Mouse (Mus musculus) G1E (cell line): ENCODE results near the gene Lamtor5. TPM values are rescaled to one million over a fixed set of nuclear protein-coding genes. Genes with fewer than 3 reads are reported as not detected.

Experiments
- ATAC-seq: 2 replicates; pipeline ENCODE4 v1.8.0; 2016; ENCODE audit warnings: mild to moderate bottlenecking; ENCODE audit not compliant: insufficient number of reproducible peaks, poor library complexity, low FRiP score, severe bottlenecking; ENCODE audit errors: extremely low read depth
- DNase-seq: peaks from one replicate; pipeline ENCODE4 v3.0.0; 2012; ENCODE audit warnings: low spot score
- H3K27me3 ChIP-seq: 2 replicates; pipeline ENCODE4 v1.6.1; 2012; ENCODE audit warnings: mild to moderate bottlenecking, low read length, inconsistent platforms; ENCODE audit not compliant: insufficient read depth
- H3K36me3 ChIP-seq: replicated peaks from 2 replicates; pipeline ENCODE3; 2012; ENCODE audit warnings: mild to moderate bottlenecking, inconsistent platforms
- H3K4me1 ChIP-seq: 2 replicates; pipeline ENCODE4 v1.6.1; 2012; ENCODE audit warnings: low read depth, low read length, inconsistent platforms, mixed read lengths; ENCODE audit not compliant: insufficient read depth
- H3K4me3 ChIP-seq: 2 replicates; pipeline ENCODE4 v1.5.1; 2012; ENCODE audit warnings: low read depth, mild to moderate bottlenecking, inconsistent platforms, low read length, moderate library complexity, mixed read lengths
- H3K9me3 ChIP-seq: replicated peaks from 2 replicates; pipeline ENCODE4 v1.6.1; 2012; ENCODE audit warnings: inconsistent platforms
- CTCF ChIP-seq: IDR thresholded peaks from 2 replicates; pipeline ENCODE4 v1.5.1; 2012; ENCODE audit warnings: low read depth, low read length, inconsistent platforms, mixed read lengths
- GATA1 ChIP-seq: IDR thresholded peaks from 2 replicates; pipeline ENCODE4 v1.6.1; 2012; ENCODE audit warnings: borderline replicate concordance, low read length, inconsistent platforms, mixed read lengths
- GATA2 ChIP-seq: IDR thresholded peaks from 2 replicates; pipeline ENCODE4 v1.6.1; 2012; ENCODE audit warnings: low read depth, low read length, inconsistent platforms, borderline replicate concordance
- POLR2AphosphoS5 ChIP-seq: IDR thresholded peaks from 2 replicates; pipeline ENCODE4 v1.6.1; 2012; ENCODE audit warnings: low read depth, low read length, inconsistent platforms; ENCODE audit not compliant: insufficient replicate concordance
- TAL1 ChIP-seq: conservative IDR thresholded peaks from 2 replicates; pipeline ENCODE4 v1.6.1; 2012; ENCODE audit warnings: low read depth, low read length, inconsistent platforms, mixed read lengths
- polyA plus RNA-seq: library from polyadenylated mRNA; stranded (reverse); fragments of >175 nt; gene quantifications from 2 replicates; pipeline ENCODE4 v1.2.3, GENCODE M21; 2012
- total RNA-seq, 2 experiments: library from RNA; stranded (forward) in 1 of 2; stranded (reverse) in 1 of 2; fragments of 200-1000 nt in 1 of 2; fragments of >200 nt in 1 of 2; fragmentation: Nextera tagmentation in 1 of 2; gene quantifications; 2 replicates each; pipeline ENCODE4 v1.2.3; 2014 to 2017

The Lamtor5 gene
- total and polyA plus RNA-seq, 3 experiments: 26.8 to 91.4 (median 50.3) TPM

DNA sequence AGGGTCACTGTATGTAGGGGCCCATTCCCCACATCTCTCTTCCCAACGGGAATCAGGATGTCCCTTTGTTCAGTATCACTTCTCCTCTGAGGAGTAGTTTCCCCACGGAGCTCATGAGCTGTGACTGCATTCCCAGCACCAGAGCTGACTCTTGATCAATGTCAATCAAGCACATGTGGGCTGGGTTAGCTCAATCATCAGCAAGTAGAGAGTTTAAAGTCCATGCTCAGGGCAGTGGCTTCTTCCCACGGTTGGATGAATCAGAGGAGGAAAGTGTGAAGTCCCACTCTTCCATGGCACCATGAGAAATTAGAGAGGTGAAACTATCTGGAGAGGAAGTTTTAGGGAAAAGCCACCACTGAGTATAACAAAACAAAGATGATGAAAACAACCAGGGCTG is 29.6 kb upstream of the Lamtor5 start:
- H3K36me3 ChIP-seq: no peaks in the 10 kb centered on the region
- no peak for TF ChIP-seq TAL1
- TF ChIP-seq GATA2: no peak
- TF ChIP-seq CTCF: no peak
- no peak for TF ChIP-seq POLR2AphosphoS5
- TF ChIP-seq GATA1: no peak
- no peak for DNase-seq
- no peaks in the 10 kb centered on the region for H3K4me1 ChIP-seq
- no peak for ATAC-seq
- H3K4me3 ChIP-seq: no peak overlapping the region
- no peaks in the 10 kb centered on the region for H3K9me3 ChIP-seq
- peaks cover 50% of the 10 kb centered on the region for H3K27me3 ChIP-seq

- peaks cover 38% of the 10 kb centered on the region for H3K27me3 ChIP-seq
- no peak for ATAC-seq
Measured at GRCm38 (mm10) chr3:107250320-107250719, 28.3 kb upstream of the Lamtor5 start.

GRCm38 (mm10) chr3:107252035-107252434 is 26.6 kb upstream of the Lamtor5 start:
- Histone ChIP-seq H3K4me1 (no peaks in the 10 kb centered on the region), H3K36me3 (no peaks in the 10 kb centered on the region), H3K27me3 (peaks cover 35% of the 10 kb centered on the region), H3K9me3 (no peaks in the 10 kb centered on the region), H3K4me3 (no peak overlapping the region)
- DNase-seq (no peak), ATAC-seq (no peak)
- TF ChIP-seq TAL1 (no peak), POLR2AphosphoS5 (no peak), CTCF (no peak), GATA2 (no peak), GATA1 (no peak)

More at GRCm38 (mm10) chr3:107250320-107250719, 28.3 kb upstream of the Lamtor5 start:
- DNase-seq: no peak
- Histone ChIP-seq H3K4me1 (no peaks in the 10 kb centered on the region), H3K9me3 (no peaks in the 10 kb centered on the region), H3K4me3 (no peak overlapping the region), H3K36me3 (no peaks in the 10 kb centered on the region)
- TF ChIP-seq CTCF (no peak), GATA1 (no peak), POLR2AphosphoS5 (no peak), TAL1 (no peak), GATA2 (no peak)

DNA sequence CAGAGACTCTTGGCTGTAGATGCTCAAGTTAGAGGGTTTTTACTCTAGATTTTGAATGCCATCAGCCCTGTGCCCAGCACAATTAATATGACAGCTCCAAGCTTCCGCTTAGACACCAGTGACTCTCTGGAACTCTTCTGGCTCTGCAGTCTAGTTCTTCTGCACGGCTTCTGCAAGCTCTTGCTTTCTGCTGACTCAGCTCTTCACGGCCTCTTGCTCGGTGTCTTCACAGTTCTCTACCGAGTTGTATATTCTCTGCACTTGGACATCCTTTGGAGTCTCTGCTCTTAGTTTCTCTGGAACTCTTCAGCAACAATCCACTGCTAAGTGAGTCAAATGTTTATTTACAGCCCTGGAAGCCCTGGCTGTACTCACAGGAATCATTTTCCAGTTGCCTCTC is 24.7 kb upstream of the Lamtor5 start:
- no peak overlapping the region for H3K4me3 ChIP-seq
- no peaks in the 10 kb centered on the region for H3K36me3 ChIP-seq
- no peaks in the 10 kb centered on the region for H3K9me3 ChIP-seq
- DNase-seq: no peak
- no peaks in the 10 kb centered on the region for H3K4me1 ChIP-seq
- ATAC-seq: no peak
- no peak for TF ChIP-seq CTCF
- TF ChIP-seq GATA2: no peak
- no peak for TF ChIP-seq GATA1
- no peak for TF ChIP-seq TAL1
- no peak for TF ChIP-seq POLR2AphosphoS5
- peaks cover 23% of the 10 kb centered on the region for H3K27me3 ChIP-seq

DNA sequence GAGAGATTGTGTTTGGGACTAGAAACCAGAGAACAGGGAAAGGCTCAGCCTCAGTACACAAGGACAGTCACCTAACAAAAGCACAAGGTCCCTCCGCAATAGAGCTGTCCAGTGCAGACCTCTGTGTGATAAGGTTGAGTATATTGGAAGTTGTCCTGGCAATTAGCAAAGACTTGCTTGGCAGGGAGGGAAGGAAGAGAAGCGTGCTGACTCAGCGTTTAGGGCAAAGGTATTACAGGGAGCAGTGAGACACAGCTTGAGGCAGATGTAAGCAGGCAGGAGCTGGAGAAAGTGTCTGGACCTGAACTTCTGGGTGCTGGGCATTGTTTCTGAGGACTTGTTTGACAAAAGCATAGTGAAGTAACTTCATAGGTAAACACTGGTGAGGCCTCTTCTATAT is 22.7 kb upstream of the Lamtor5 start:
- Histone ChIP-seq H3K4me1 (no peaks in the 10 kb centered on the region), H3K36me3 (no peaks in the 10 kb centered on the region), H3K27me3 (peaks cover 21% of the 10 kb centered on the region), H3K9me3 (no peaks in the 10 kb centered on the region), H3K4me3 (no peak overlapping the region)
- DNase-seq (no peak), ATAC-seq (no peak)
- TF ChIP-seq GATA1: no peak
- TF ChIP-seq POLR2AphosphoS5: no peak
- TF ChIP-seq CTCF: no peak
- no peak for TF ChIP-seq GATA2
- no peak for TF ChIP-seq TAL1

- DNase-seq (no peak), ATAC-seq (no peak)
- Histone ChIP-seq H3K4me3 (no peak overlapping the region), H3K9me3 (no peaks in the 10 kb centered on the region), H3K36me3 (no peaks in the 10 kb centered on the region), H3K27me3 (peaks cover 22% of the 10 kb centered on the region), H3K4me1 (no peaks in the 10 kb centered on the region)
- TF ChIP-seq CTCF (no peak), GATA2 (no peak), TAL1 (no peak), GATA1 (no peak), POLR2AphosphoS5 (no peak)
Measured at GRCm38 (mm10) chr3:107256724-107257123, 21.9 kb upstream of the Lamtor5 start.

GRCm38 (mm10) chr3:107257924-107258323 is 20.7 kb upstream of the Lamtor5 start:
- no peaks in the 10 kb centered on the region for H3K4me1 ChIP-seq
- H3K27me3 ChIP-seq: peaks cover 21% of the 10 kb centered on the region
- H3K9me3 ChIP-seq: no peaks in the 10 kb centered on the region
- no peak overlapping the region for H3K4me3 ChIP-seq
- ATAC-seq (no peak), DNase-seq (no peak)
- H3K36me3 ChIP-seq: no peaks in the 10 kb centered on the region
- TF ChIP-seq GATA2 (no peak), TAL1 (no peak), GATA1 (no peak), CTCF (no peak), POLR2AphosphoS5 (no peak)
